Mouse (Mus musculus) liver, adult 2 months (tissue): ENCODE results near the gene Kalrn. TPM values are rescaled to one million over a fixed set of nuclear protein-coding genes. Genes with fewer than 3 reads are reported as not detected.

Source experiments
- DNase-seq: peaks from one replicate; pipeline ENCODE4 v3.0.0-alpha.2; 2011; ENCODE audit warnings: low read depth, low spot score; ENCODE audit errors: extremely low read depth
- H3K27ac ChIP-seq: fragments of 200-500 bp; replicated peaks from 2 replicates; pipeline ENCODE4 v1.5.1; 2012; ENCODE audit warnings: low read depth, mild to moderate bottlenecking, control low read depth, inconsistent platforms, low read length; ENCODE audit not compliant: insufficient read depth
- H3K27me3 ChIP-seq: fragments of 200-500 bp; 2 replicates; pipeline ENCODE4 v1.6.1; 2012; ENCODE audit warnings: mild to moderate bottlenecking, moderate library complexity, low read length, inconsistent platforms; ENCODE audit not compliant: control insufficient read depth, insufficient read depth
- H3K36me3 ChIP-seq: fragments of 200-500 bp; 2 replicates; pipeline ENCODE4 v1.6.1; 2012; ENCODE audit warnings: low read length, inconsistent platforms; ENCODE audit not compliant: control insufficient read depth, insufficient read depth
- H3K4me1 ChIP-seq: fragments of 200-500 bp; 2 replicates; pipeline ENCODE4 v1.6.1; 2011; ENCODE audit warnings: low read length; ENCODE audit not compliant: control insufficient read depth, insufficient read depth
- H3K4me3 ChIP-seq: fragments of 200-500 bp; 2 replicates; pipeline ENCODE4 v1.5.1; 2011; ENCODE audit warnings: low read depth, mild to moderate bottlenecking, control low read depth, low read length, moderate library complexity; ENCODE audit not compliant: insufficient read depth
- H3K79me2 ChIP-seq: fragments of 200-500 bp; 2 replicates; pipeline ENCODE4 v1.6.1; 2012; ENCODE audit warnings: inconsistent platforms, mild to moderate bottlenecking, low read length, moderate library complexity; ENCODE audit not compliant: control insufficient read depth, insufficient read depth
- H3K9ac ChIP-seq: fragments of 200-500 bp; 2 replicates; pipeline ENCODE4 v1.6.1; 2012; ENCODE audit warnings: low read depth, mild to moderate bottlenecking, control low read depth, inconsistent platforms, low read length
- CTCF ChIP-seq: fragments of 200-500 bp; IDR thresholded peaks from 2 replicates; pipeline ENCODE4 v1.5.1; 2011; ENCODE audit warnings: low read depth, low read length, control low read depth
- POLR2A ChIP-seq: fragments of 200-500 bp; IDR thresholded peaks from 2 replicates; pipeline ENCODE4 v1.6.1; 2011; ENCODE audit warnings: low read length, control low read depth; ENCODE audit not compliant: insufficient read depth; ENCODE audit errors: extremely low read depth
- WGBS: fragments of 180-500 bp; shearing (Covaris S2); methylation state at CpG from one replicate; pipeline ENCODE4 v1.1.7; 2018; 5-methylcytosine and 5-hydroxymethylcytosine counted together
- polyA plus RNA-seq: library from polyadenylated mRNA; depleted of rRNA; stranded (reverse); fragments of >200 nt; gene quantifications from 2 replicates; pipeline ENCODE4 v1.2.3, GENCODE M21; 2012
- total RNA-seq: library from RNA; depleted of rRNA; stranded (reverse); fragments of >200 nt; gene quantifications from 2 replicates; pipeline ENCODE4 v1.2.3, GENCODE M21; 2014

Gene Kalrn
- total and polyA plus RNA-seq, 2 experiments = 14.0 to 34.8 TPM

DNA sequence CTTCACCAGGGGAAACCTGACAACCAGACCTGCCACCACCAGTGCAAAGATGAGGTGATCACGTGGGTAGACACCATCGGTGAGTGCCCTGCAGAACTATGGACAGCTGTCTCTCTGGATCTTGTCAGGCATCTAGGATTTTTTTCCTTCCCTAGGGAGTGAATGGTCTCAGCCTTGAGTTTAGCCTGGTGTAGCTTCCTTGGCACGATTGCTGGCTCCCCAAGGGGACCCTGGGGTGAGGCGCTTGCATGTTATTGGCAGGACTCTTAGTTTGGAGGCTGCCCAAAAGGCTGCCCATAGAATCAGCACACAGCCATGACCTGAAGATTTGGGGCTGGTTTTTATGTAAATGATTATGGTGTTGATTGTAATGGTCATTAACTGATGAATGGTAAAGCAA is 629.2 kb downstream of the Kalrn start:
- TF ChIP-seq CTCF = no peak
- TF ChIP-seq POLR2A = no peak
- Histone ChIP-seq H3K4me1 (peaks cover 28% of the 10 kb centered on the region), H3K4me3 (no peak overlapping the region), H3K27me3 (no peaks in the 10 kb centered on the region), H3K27ac (no peak overlapping the region), H3K36me3 (no peaks in the 10 kb centered on the region), H3K9ac (no peak overlapping the region), H3K79me2 (no peaks in the 10 kb centered on the region)
- WGBS = 81% methylated on average over 4 of the region's 4 CpGs
- no peak for DNase-seq

DNA sequence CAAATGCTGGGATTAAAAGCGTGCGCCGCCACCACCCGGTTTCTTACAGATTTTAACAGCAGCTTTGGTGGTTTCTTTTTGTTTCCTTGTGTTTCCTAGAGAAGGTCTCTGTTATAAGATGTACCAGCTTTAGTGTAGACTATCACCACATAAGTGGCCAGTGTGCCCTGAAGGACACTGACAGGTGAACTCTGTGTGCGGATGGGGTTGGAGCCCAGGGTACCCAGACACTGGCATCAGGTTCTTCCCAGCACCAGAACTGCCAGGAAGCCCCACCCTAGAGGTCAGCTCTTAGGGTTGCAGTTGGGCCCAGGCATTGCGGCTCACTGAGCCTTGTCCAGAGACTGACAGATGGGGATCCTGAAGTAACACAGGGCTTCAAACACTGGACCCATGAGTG is 629.9 kb downstream of the Kalrn start:
- Histone ChIP-seq H3K27ac (no peak overlapping the region), H3K79me2 (no peaks in the 10 kb centered on the region), H3K9ac (no peak overlapping the region), H3K36me3 (no peaks in the 10 kb centered on the region), H3K4me1 (peaks cover 22% of the 10 kb centered on the region), H3K4me3 (no peak overlapping the region), H3K27me3 (no peaks in the 10 kb centered on the region)
- no peak for DNase-seq
- 97% methylated on average over 6 of the region's 6 CpGs for WGBS
- no peak for TF ChIP-seq CTCF
- no peak for TF ChIP-seq POLR2A

DNA sequence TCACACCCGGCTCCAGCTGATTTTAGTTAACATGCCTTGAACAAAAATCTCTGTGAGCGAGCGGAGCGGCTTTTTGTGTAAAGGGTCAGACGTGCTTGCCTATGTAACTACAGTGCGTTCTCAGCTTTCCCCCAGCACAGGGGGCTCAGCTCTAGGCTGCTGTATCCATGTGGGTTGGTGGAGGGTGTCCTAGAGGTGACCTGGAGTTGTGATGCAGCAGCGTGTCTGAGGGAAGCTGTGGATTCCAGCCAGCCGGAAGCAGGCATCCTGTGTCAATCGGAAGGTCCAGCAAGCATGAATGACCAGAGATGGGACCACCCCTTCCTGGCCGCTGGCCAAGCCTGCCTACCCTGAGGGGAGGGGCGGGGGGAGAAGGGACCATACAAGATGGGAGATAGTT is 631.0 kb downstream of the Kalrn start:
- no peak for DNase-seq
- Histone ChIP-seq H3K4me1 (peaks cover 25% of the 10 kb centered on the region), H3K27ac (no peak overlapping the region), H3K36me3 (no peaks in the 10 kb centered on the region), H3K4me3 (no peak overlapping the region), H3K79me2 (no peaks in the 10 kb centered on the region), H3K9ac (no peak overlapping the region), H3K27me3 (no peaks in the 10 kb centered on the region)
- TF ChIP-seq POLR2A = no peak
- no peak for TF ChIP-seq CTCF
- 79% methylated on average over 11 of the region's 11 CpGs for WGBS

DNA sequence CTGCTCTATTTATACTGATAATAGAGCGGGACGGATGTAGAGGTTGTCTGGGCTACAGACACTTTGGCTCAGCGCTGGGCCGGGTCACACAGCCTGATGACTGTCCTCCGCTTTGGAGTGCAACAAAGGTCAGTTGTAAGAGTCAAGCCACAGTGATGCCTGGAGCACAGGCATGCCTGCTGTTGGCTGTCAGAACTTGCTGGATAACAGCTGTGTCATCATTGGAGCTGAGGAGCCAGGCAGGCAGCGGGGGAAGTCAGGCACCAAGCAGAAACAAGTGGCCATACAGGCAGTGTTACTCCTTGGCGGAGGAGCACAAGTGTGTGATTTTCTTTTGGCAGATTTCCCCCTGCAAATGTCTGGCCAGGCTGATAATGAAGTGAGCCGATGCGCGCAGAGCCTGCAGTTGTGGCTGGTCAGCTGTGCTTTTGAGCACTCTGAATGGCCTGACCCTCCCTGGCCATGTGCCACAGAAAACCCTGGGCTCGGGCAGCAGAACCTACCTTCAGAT is 632.0 kb downstream of the Kalrn start:
- H3K27ac ChIP-seq = no peak overlapping the region
- H3K4me3 ChIP-seq = no peak overlapping the region
- WGBS = 57% methylated on average over 11 of the region's 11 CpGs
- peak; percentile 51 for DNase-seq
- H3K79me2 ChIP-seq = no peaks in the 10 kb centered on the region
- TF ChIP-seq CTCF (no peak), POLR2A (no peak)
- peaks cover 15% of the 10 kb centered on the region for H3K4me1 ChIP-seq
- no peak overlapping the region for H3K9ac ChIP-seq
- H3K27me3 ChIP-seq = no peaks in the 10 kb centered on the region
- H3K36me3 ChIP-seq = no peaks in the 10 kb centered on the region

DNA sequence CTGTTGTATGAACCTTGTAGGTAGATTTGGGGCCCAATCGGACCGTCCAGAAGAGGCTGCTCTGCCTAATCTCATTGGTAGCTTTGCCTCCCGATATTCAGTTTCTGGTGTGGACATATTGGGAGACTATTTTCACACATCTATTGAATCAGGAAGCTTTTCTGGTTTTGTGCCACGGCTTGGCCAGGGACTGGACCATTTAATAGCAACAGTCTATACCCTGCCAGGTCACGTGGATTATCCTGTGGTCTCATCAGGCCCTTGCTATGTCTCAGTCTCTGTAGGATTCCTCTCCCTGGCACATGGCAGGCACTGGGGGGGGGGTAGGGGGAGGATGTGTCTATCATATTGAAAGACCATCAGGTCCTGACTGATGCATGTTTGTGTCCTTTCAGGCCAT is 633.2 kb downstream of the Kalrn start:
- Histone ChIP-seq H3K27ac (no peak overlapping the region), H3K9ac (no peak overlapping the region), H3K27me3 (no peaks in the 10 kb centered on the region), H3K4me3 (no peak overlapping the region), H3K4me1 (peaks cover 12% of the 10 kb centered on the region), H3K36me3 (no peaks in the 10 kb centered on the region), H3K79me2 (no peaks in the 10 kb centered on the region; the same call in 1 of the 2 replicates)
- TF ChIP-seq POLR2A = no peak
- no peak for TF ChIP-seq CTCF
- 92% methylated on average over 5 of the region's 5 CpGs for WGBS
- no peak for DNase-seq

DNA sequence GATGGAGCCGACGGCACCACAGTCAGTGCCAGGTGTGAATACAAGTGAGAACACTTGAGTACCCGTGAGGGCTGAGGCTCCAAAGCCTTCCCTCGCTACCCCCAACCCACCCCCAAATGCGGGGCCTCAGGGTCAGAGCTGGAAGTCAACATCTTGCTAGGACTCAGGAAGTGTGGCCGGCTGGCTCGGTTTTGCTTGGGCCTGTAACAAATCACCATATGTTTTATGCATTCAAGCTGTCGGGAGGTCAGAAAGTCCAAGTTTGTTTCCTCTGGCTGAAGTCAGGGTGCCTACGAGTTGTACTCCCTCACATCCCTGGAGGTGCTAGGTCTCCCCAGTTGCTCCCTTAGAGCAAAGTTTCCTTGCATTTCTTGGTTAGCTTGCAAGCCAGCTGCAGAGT is 633.7 kb downstream of the Kalrn start:
- Histone ChIP-seq H3K9ac (no peak overlapping the region), H3K79me2 (no peaks in the 10 kb centered on the region; the same call in 1 of the 2 replicates), H3K27me3 (no peaks in the 10 kb centered on the region), H3K27ac (no peak overlapping the region), H3K4me1 (peaks cover 12% of the 10 kb centered on the region), H3K4me3 (no peak overlapping the region), H3K36me3 (no peaks in the 10 kb centered on the region)
- TF ChIP-seq CTCF (no peak), POLR2A (no peak)
- 83% methylated on average over 9 of the region's 9 CpGs for WGBS
- DNase-seq = no peak
